Mouse (Mus musculus): ENCODE data around the gene Rps6kc1. TPM values are rescaled to one million over a fixed set of nuclear protein-coding genes. Genes with fewer than 3 reads are reported as not detected.

Gene Rps6kc1
- total and polyA plus RNA-seq, 3 experiments: 7.8 to 18.0 (median 12.5) TPM

GRCm38 (mm10) chr1:190658266-190658665 is 253.3 kb downstream of the Rps6kc1 start:
- Histone ChIP-seq H3K36me3 (replicated peaks in 1 of 2; ENCODE audit: control insufficient read depth in 1 of 2, insufficient read depth in 1 of 2, low read length in 1 of 2) (no peaks in the 10 kb centered on the region), H3K27ac (ENCODE audit: insufficient read depth, low read depth) (no peak overlapping the region), H3K9ac (ENCODE audit: insufficient read depth, low read depth) (no peak overlapping the region), H3K79me2 (replicated peaks; ENCODE audit: control insufficient read depth, extremely low read depth, insufficient read depth, poor library complexity, severe bottlenecking) (no peaks in the 10 kb centered on the region), H3K9me3 (replicated peaks; ENCODE audit: low read length) (no peaks in the 10 kb centered on the region), H3K27me3 (replicated peaks) (peaks cover 7% of the 10 kb centered on the region), H3K4me1 (ENCODE audit: control insufficient read depth in 1 of 2, insufficient read depth in 2 of 2) (no peaks in the 10 kb centered on the region), H3K4me3 (replicated peaks in 1 of 3; ENCODE audit: low read depth in 2 of 3, low read length in 2 of 3, poor library complexity in 1 of 3) (no peak overlapping the region), H3K4me2 (ENCODE audit: insufficient read depth, low read depth, poor library complexity, severe bottlenecking) (no peak overlapping the region)
- in situ Hi-C loops (cut with MboI; ENCODE audit: low pct_ligation_motif_present, low pct_unique_long_range_greater_than_20kb, low sequenced_read_pairs): no loop called here
- no peak for DNase-seq (ENCODE audit: extremely low read depth)
- dilution Hi-C loops (cut with MboI; ENCODE audit: extremely low pct_ligation_motif_present, extremely low pct_unique_long_range_greater_than_20kb, low sequenced_read_pairs): no loop called here
- TF ChIP-seq MEF2A (IDR thresholded peaks at IDR 0.05; ENCODE audit: borderline replicate concordance, low read depth, low read length) (no peak), CTCF (conservative IDR thresholded peaks at IDR 0.05 in 1 of 2, IDR thresholded peaks at IDR 0.05 in 1 of 2; ENCODE audit: low read depth in 2 of 2, low read length in 2 of 2) (no peak), POLR2AphosphoS2 (IDR thresholded peaks at IDR 0.05; ENCODE audit: low read depth, low read length) (no peak), ELF1 (IDR thresholded peaks at IDR 0.05; ENCODE audit: low read depth, low read length) (no peak), KAT2A (IDR thresholded peaks at IDR 0.05; ENCODE audit: insufficient replicate concordance, low read length) (no peak), MAZ (IDR thresholded peaks at IDR 0.05; ENCODE audit: low read depth, low read length) (no peak), ZKSCAN1 (IDR thresholded peaks at IDR 0.05; ENCODE audit: borderline replicate concordance, low read depth, low read length) (no peak), NELFE (IDR thresholded peaks at IDR 0.05; ENCODE audit: low read depth, low read length) (no peak), MXI1 (IDR thresholded peaks at IDR 0.05; ENCODE audit: low read depth, low read length) (no peak), SMC3 (IDR thresholded peaks at IDR 0.05; ENCODE audit: low read depth, low read length) (no peak), MAX (IDR thresholded peaks at IDR 0.05; ENCODE audit: low read length) (no peak), E2F4 (IDR thresholded peaks at IDR 0.05; ENCODE audit: insufficient replicate concordance, low read depth, low read length) (no peak), USF1 (IDR thresholded peaks at IDR 0.05; ENCODE audit: low read depth, low read length) (no peak), BHLHE40 (IDR thresholded peaks at IDR 0.05; ENCODE audit: low read depth, low read length) (no peak)

DNA sequence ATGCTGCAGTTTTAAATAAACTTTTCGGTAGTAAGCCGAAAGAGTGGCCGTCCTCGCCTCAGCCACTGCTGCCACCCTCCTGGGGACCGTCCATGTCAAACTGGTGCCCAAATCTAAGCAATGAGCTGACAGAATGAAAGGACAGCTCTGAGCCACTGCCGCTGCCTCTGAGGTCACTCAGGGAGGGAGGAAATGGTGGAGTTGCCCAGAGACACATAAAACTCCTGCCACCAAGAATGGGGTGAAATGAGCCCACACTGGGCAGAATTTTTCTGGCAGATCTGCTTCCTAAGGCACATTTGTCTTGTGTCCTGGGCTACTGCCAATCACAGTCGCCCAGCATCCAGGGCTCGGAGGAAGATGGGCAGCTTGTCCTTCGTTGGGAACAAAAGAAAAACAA is 255.5 kb downstream of the Rps6kc1 start:
- no peak overlapping the region for H3K4me3 ChIP-seq (replicated peaks in 1 of 3; ENCODE audit: low read depth in 2 of 3, low read length in 2 of 3, poor library complexity in 1 of 3)
- dilution Hi-C loops (cut with MboI; ENCODE audit: extremely low pct_ligation_motif_present, extremely low pct_unique_long_range_greater_than_20kb, low sequenced_read_pairs) (no loop called here), in situ Hi-C loops (cut with MboI; ENCODE audit: low pct_ligation_motif_present, low pct_unique_long_range_greater_than_20kb, low sequenced_read_pairs) (no loop called here)
- H3K79me2 ChIP-seq (replicated peaks; ENCODE audit: control insufficient read depth, extremely low read depth, insufficient read depth, poor library complexity, severe bottlenecking): no peaks in the 10 kb centered on the region
- no peak overlapping the region for H3K4me2 ChIP-seq (ENCODE audit: insufficient read depth, low read depth, poor library complexity, severe bottlenecking)
- H3K27ac ChIP-seq (ENCODE audit: insufficient read depth, low read depth): no peak overlapping the region
- H3K27me3 ChIP-seq (replicated peaks): peaks cover 7% of the 10 kb centered on the region
- no peak for DNase-seq (ENCODE audit: extremely low read depth)
- H3K36me3 ChIP-seq (replicated peaks in 1 of 2; ENCODE audit: control insufficient read depth in 1 of 2, insufficient read depth in 1 of 2, low read length in 1 of 2): no peaks in the 10 kb centered on the region
- no peaks in the 10 kb centered on the region for H3K9me3 ChIP-seq (replicated peaks; ENCODE audit: low read length)
- H3K4me1 ChIP-seq (ENCODE audit: control insufficient read depth in 1 of 2, insufficient read depth in 2 of 2): no peaks in the 10 kb centered on the region
- no peak for TF ChIP-seq UBTF (IDR thresholded peaks at IDR 0.05; ENCODE audit: low read depth, low read length)
- no peak for TF ChIP-seq MYC (IDR thresholded peaks at IDR 0.05; ENCODE audit: low read depth, low read length)
- no peak for TF ChIP-seq TBP (conservative IDR thresholded peaks at IDR 0.05; ENCODE audit: low read depth, low read length)
- no peak for TF ChIP-seq KAT2A (IDR thresholded peaks at IDR 0.05; ENCODE audit: insufficient replicate concordance, low read length)
- no peak for TF ChIP-seq EP300 (IDR thresholded peaks at IDR 0.05; ENCODE audit: low read length)
- no peak for TF ChIP-seq MAZ (IDR thresholded peaks at IDR 0.05; ENCODE audit: low read depth, low read length)
- no peak for TF ChIP-seq JUN (IDR thresholded peaks at IDR 0.05; ENCODE audit: insufficient read depth, low read depth, low read length)
- TF ChIP-seq SMC3 (IDR thresholded peaks at IDR 0.05; ENCODE audit: low read depth, low read length): no peak
- TF ChIP-seq RAD21 (IDR thresholded peaks at IDR 0.05; ENCODE audit: low read depth, low read length): no peak
- no peak for TF ChIP-seq JUND (conservative IDR thresholded peaks at IDR 0.05; ENCODE audit: low read depth, low read length)
- TF ChIP-seq ZC3H11A (IDR thresholded peaks at IDR 0.05; ENCODE audit: low read depth, low read length): no peak
- no peak for TF ChIP-seq NRF1 (IDR thresholded peaks at IDR 0.05; ENCODE audit: low read depth, low read length)
- no peak for TF ChIP-seq MEF2A (IDR thresholded peaks at IDR 0.05; ENCODE audit: borderline replicate concordance, low read depth, low read length)
- TF ChIP-seq GABPA (IDR thresholded peaks at IDR 0.05; ENCODE audit: insufficient replicate concordance, low read depth, low read length): no peak
- TF ChIP-seq IRF4 (IDR thresholded peaks at IDR 0.05; ENCODE audit: low read depth, low read length): no peak
- no peak overlapping the region for H3K9ac ChIP-seq (ENCODE audit: insufficient read depth, low read depth)

All from CH12.LX (cell line).